ENCODE assay signal across 8 mouse cellular contexts in the genomic region with DNA sequence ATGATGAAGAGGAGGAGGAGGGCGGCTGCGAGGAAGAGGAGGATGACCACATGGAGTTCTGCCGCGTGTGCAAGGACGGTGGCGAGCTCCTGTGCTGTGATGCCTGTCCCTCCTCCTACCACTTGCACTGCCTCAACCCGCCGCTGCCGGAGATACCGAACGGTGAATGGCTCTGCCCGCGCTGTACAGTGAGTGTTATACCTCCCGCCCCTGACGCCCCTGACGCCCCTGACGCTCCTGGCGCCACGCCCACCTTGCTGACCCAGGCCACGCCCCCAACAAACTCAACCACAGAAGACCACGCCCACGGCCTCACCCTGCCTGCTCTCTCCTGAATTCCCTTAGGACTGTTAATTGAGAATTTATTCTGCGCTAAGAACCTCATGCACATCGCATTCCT. TPM values are rescaled to one million over a fixed set of nuclear protein-coding genes. Genes with fewer than 3 reads are reported as not detected.
DNase-seq lines count a peak whose midpoint lies in the region; ATAC-seq and TF ChIP-seq lines count a peak whose summit lies in the region.

No protein-coding gene starts in this region.

- peaks cover 34% of the 10 kb centered on the region for H3K4me1 ChIP-seq in kidney, embryonic 15.5 days
- H3K4me1 ChIP-seq in kidney, adult 2 months (ENCODE audit: control insufficient read depth, insufficient read depth, low read length) = no peaks in the 10 kb centered on the region
- peaks cover 9% of the 10 kb centered on the region for H3K4me1 ChIP-seq in embryonic facial prominence, embryonic 15.5 days
- no peaks in the 10 kb centered on the region for H3K4me1 ChIP-seq in limb, embryonic 11.5 days (ENCODE audit: control insufficient read depth, insufficient read depth, low read length)
- peaks cover 19% of the 10 kb centered on the region for H3K4me1 ChIP-seq in midbrain, embryonic 15.5 days

- H3K4me3 ChIP-seq in kidney, embryonic 15.5 days (replicated peaks) = peak overlapping the region; percentile 20
- H3K4me3 ChIP-seq in kidney, adult 2 months (ENCODE audit: insufficient read depth, low read depth, low read length) = no peak overlapping the region
- H3K4me3 ChIP-seq in embryonic facial prominence, embryonic 15.5 days (replicated peaks) = peak overlapping the region; percentile 11; the same call in 1 of the 2 replicates
- H3K4me3 ChIP-seq in limb, embryonic 11.5 days (ENCODE audit: low read depth, low read length) = no peak overlapping the region
- H3K4me3 ChIP-seq in midbrain, embryonic 15.5 days = no peak overlapping the region

- no peak overlapping the region for H3K27ac ChIP-seq in kidney, embryonic 15.5 days
- no peak overlapping the region for H3K27ac ChIP-seq in kidney, adult 2 months (ENCODE audit: insufficient read depth, low read depth, low read length)
- no peak overlapping the region for H3K27ac ChIP-seq in embryonic facial prominence, embryonic 15.5 days (replicated peaks)
- no peak overlapping the region for H3K27ac ChIP-seq in limb, embryonic 11.5 days (replicated peaks; ENCODE audit: low read depth, low read length)
- no peak overlapping the region for H3K27ac ChIP-seq in midbrain, embryonic 15.5 days

- H3K9me3 ChIP-seq in kidney, embryonic 15.5 days (replicated peaks) = no peaks in the 10 kb centered on the region
- H3K9me3 ChIP-seq in embryonic facial prominence, embryonic 15.5 days (replicated peaks) = no peaks in the 10 kb centered on the region
- H3K9me3 ChIP-seq in limb, embryonic 11.5 days (ENCODE audit: control insufficient read depth, low read length) = no peaks in the 10 kb centered on the region
- no peaks in the 10 kb centered on the region for H3K9me3 ChIP-seq in midbrain, embryonic 15.5 days

- no peak overlapping the region for H3K9ac ChIP-seq in kidney, embryonic 15.5 days
- H3K9ac ChIP-seq in embryonic facial prominence, embryonic 15.5 days = no peak overlapping the region
- H3K9ac ChIP-seq in limb, embryonic 11.5 days (ENCODE audit: low read length) = no peak overlapping the region
- no peak overlapping the region for H3K9ac ChIP-seq in midbrain, embryonic 15.5 days

- H3K27me3 ChIP-seq in kidney, embryonic 15.5 days = peaks cover 9% of the 10 kb centered on the region
- no peaks in the 10 kb centered on the region for H3K27me3 ChIP-seq in kidney, adult 2 months (replicated peaks; ENCODE audit: control insufficient read depth, insufficient read depth, low read length)
- H3K27me3 ChIP-seq in embryonic facial prominence, embryonic 15.5 days = peaks cover 18% of the 10 kb centered on the region
- peaks cover 11% of the 10 kb centered on the region for H3K27me3 ChIP-seq in limb, embryonic 11.5 days (ENCODE audit: control insufficient read depth, insufficient read depth, low read length)
- peaks cover 17% of the 10 kb centered on the region for H3K27me3 ChIP-seq in midbrain, embryonic 15.5 days (replicated peaks)

- no peak for DNase-seq in kidney, adult 2 months
- peak; percentile 81 for DNase-seq in limb, embryonic 11.5 days (ENCODE audit: low spot score)
- DNase-seq in layer of hippocampus, postnatal 14 days (ENCODE audit: low spot score in 2 of 2) = no peak
- DNase-seq in right cerebral cortex, postnatal 25 days = no peak
- DNase-seq in urinary bladder, adult 2 months (ENCODE audit: low spot score) = no peak

- WGBS in kidney, embryonic 15.5 days = 1% methylated on average over 24 of the region's 24 CpGs
- 3% methylated on average over 24 of the region's 24 CpGs for WGBS in kidney, adult 2 months
- WGBS in embryonic facial prominence, embryonic 15.5 days = under 1% methylated on average over 24 of the region's 24 CpGs
- 1% methylated on average over 23 of the region's 24 CpGs for WGBS in limb, embryonic 11.5 days
- WGBS in midbrain, embryonic 15.5 days = 3% methylated on average over 24 of the region's 24 CpGs

- H3K4me2 ChIP-seq in kidney, embryonic 15.5 days = peak overlapping the region; percentile 53
- peak overlapping the region; percentile 35 for H3K4me2 ChIP-seq in embryonic facial prominence, embryonic 15.5 days (replicated peaks)
- peak overlapping the region; percentile 10; the same call in 1 of the 2 replicates for H3K4me2 ChIP-seq in limb, embryonic 11.5 days (ENCODE audit: low read depth, severe bottlenecking)
- peak overlapping the region; percentile 13; the same call in 1 of the 2 replicates for H3K4me2 ChIP-seq in midbrain, embryonic 15.5 days

- ATAC-seq in kidney, embryonic 15.5 days (replicated peaks; ENCODE audit: low FRiP score) = peak; percentile 76
- ATAC-seq in embryonic facial prominence, embryonic 15.5 days (ENCODE audit: insufficient number of reproducible peaks, low FRiP score, low TSS enrichment, low read depth) = peak; percentile 47; the same call in 1 of the 2 replicates
- peak; percentile 55; the same call in 1 of the 2 replicates for ATAC-seq in limb, embryonic 11.5 days (ENCODE audit: insufficient number of reproducible peaks, low FRiP score, low TSS enrichment, low read depth)
- ATAC-seq in midbrain, embryonic 15.5 days (replicated peaks) = peak; percentile 39; the same call in 1 of the 2 replicates

- no peak for TF ChIP-seq CTCF in kidney, adult 2 months (conservative IDR thresholded peaks at IDR 0.05; ENCODE audit: insufficient read depth, insufficient read length, low read depth, low read length)

- no peak for TF ChIP-seq POLR2A in kidney, adult 2 months (IDR thresholded peaks at IDR 0.05; ENCODE audit: low read depth, low read length)

- no peaks in the 10 kb centered on the region for H3K36me3 ChIP-seq in kidney, embryonic 15.5 days
- H3K36me3 ChIP-seq in kidney, adult 2 months (ENCODE audit: control insufficient read depth, insufficient read depth, low read length) = no peaks in the 10 kb centered on the region
- no peaks in the 10 kb centered on the region for H3K36me3 ChIP-seq in embryonic facial prominence, embryonic 15.5 days
- H3K36me3 ChIP-seq in limb, embryonic 11.5 days (ENCODE audit: control insufficient read depth, insufficient read depth, low read length) = no peaks in the 10 kb centered on the region
- peaks cover 19% of the 10 kb centered on the region for H3K36me3 ChIP-seq in midbrain, embryonic 15.5 days (replicated peaks)

RNA-seq across cellular contexts. Expression of a gene that starts 22.4 kb away (rescaled TPM):
- 0.13 and 0.32 TPM in 2 replicates for polyA plus RNA-seq in kidney, embryonic 15.5 days (2015; fragmentation: Nextera tagmentation; extraction: Ambion mirVana)
- 0.16 and 0.34 TPM in 2 replicates for polyA plus RNA-seq in kidney, adult 2 months (2012; rRNA removed)
- polyA plus RNA-seq in embryonic facial prominence, embryonic 15.5 days (2015; fragmentation: Nextera tagmentation; extraction: Ambion mirVana) = 0.76 and 1.2 TPM in 2 replicates
- 0.05 TPM in 1 of 2 replicates, not detected in the other for polyA plus RNA-seq in limb, embryonic 11.5 days (2014; fragmentation: Nextera tagmentation; extraction: Ambion mirVana)
- polyA plus RNA-seq in midbrain, embryonic 15.5 days (2015; fragmentation: Nextera tagmentation; extraction: Ambion mirVana) = 57.0 and 65.0 TPM in 2 replicates
- 100 to 1,000 TPM; 140 to 154 TPM for total RNA-seq in layer of hippocampus, postnatal 14 days (2021)
- 0.55 and 0.56 TPM in 2 replicates for polyA plus RNA-seq in urinary bladder, adult 2 months (2012; rRNA removed)

RNA-seq across cellular contexts. Expression of a gene that starts 35.3 kb away (rescaled TPM):
- polyA plus RNA-seq in kidney, embryonic 15.5 days (2015; fragmentation: Nextera tagmentation; extraction: Ambion mirVana) = 387 and 455 TPM in 2 replicates
- polyA plus RNA-seq in kidney, adult 2 months (2012; rRNA removed) = 45.4 and 90.1 TPM in 2 replicates
- 342 and 365 TPM in 2 replicates for polyA plus RNA-seq in embryonic facial prominence, embryonic 15.5 days (2015; fragmentation: Nextera tagmentation; extraction: Ambion mirVana)
- 453 and 467 TPM in 2 replicates for polyA plus RNA-seq in limb, embryonic 11.5 days (2014; fragmentation: Nextera tagmentation; extraction: Ambion mirVana)
- 127 and 133 TPM in 2 replicates for polyA plus RNA-seq in midbrain, embryonic 15.5 days (2015; fragmentation: Nextera tagmentation; extraction: Ambion mirVana)
- total RNA-seq in layer of hippocampus, postnatal 14 days (2021) = 100 to 1,000 TPM; 227 to 233 TPM
- polyA plus RNA-seq in urinary bladder, adult 2 months (2012; rRNA removed) = 727 and 877 TPM in 2 replicates

RNA-seq across cellular contexts. Expression of a gene that starts 42.1 kb away (rescaled TPM):
- 1.5 and 2.1 TPM in 2 replicates for polyA plus RNA-seq in kidney, embryonic 15.5 days (2015; fragmentation: Nextera tagmentation; extraction: Ambion mirVana)
- 0.19 and 0.67 TPM in 2 replicates for polyA plus RNA-seq in kidney, adult 2 months (2012; rRNA removed)
- polyA plus RNA-seq in embryonic facial prominence, embryonic 15.5 days (2015; fragmentation: Nextera tagmentation; extraction: Ambion mirVana) = 0.23 and 0.72 TPM in 2 replicates
- 0.19 and 0.92 TPM in 2 replicates for polyA plus RNA-seq in limb, embryonic 11.5 days (2014; fragmentation: Nextera tagmentation; extraction: Ambion mirVana)
- polyA plus RNA-seq in midbrain, embryonic 15.5 days (2015; fragmentation: Nextera tagmentation; extraction: Ambion mirVana) = 8.0 and 8.6 TPM in 2 replicates
- 1 to 10 TPM; 2.6 to 6.0 TPM for total RNA-seq in layer of hippocampus, postnatal 14 days (2021)
- 28.0 and 34.9 TPM in 2 replicates for polyA plus RNA-seq in urinary bladder, adult 2 months (2012; rRNA removed)

Comparison
In these comparisons a context has a peak if more than half of its experiments do, and no peak if none do; other contexts are left out.
1. H3K4me3 ChIP-seq: peak in kidney, embryonic 15.5 days (single experiment) and embryonic facial prominence, embryonic 15.5 days (single experiment); none in kidney, adult 2 months (single experiment), limb, embryonic 11.5 days (single experiment) and midbrain, embryonic 15.5 days (single experiment).
2. RNA of a gene that starts 22.4 kb away (polyA plus RNA-seq): 57.0 to 65.0 TPM in midbrain, embryonic 15.5 days; 0.76 to 1.2 TPM in embryonic facial prominence, embryonic 15.5 days, 0.55 to 0.56 TPM in urinary bladder, adult 2 months, 0.16 to 0.34 TPM in kidney, adult 2 months, 0.13 to 0.32 TPM in kidney, embryonic 15.5 days and 0.05 TPM in limb, embryonic 11.5 days; every median in the first group is over 10 times any median in the second.
3. Peak in every context shown above with its lines, with median percentiles within 50 percentile points of each other: ATAC-seq and H3K4me2 ChIP-seq.